Mouse (Mus musculus) embryonic fibroblast, embryonic 13.5 days (primary cell): Measurements from ENCODE around the gene Optn. TPM values are rescaled to one million over a fixed set of nuclear protein-coding genes. Genes with fewer than 3 reads are reported as not detected.

Experiments used
- H3K27ac ChIP-seq: 2 replicates; pipeline ENCODE4 v1.5.1; 2012; ENCODE audit warnings: low read length, control low read depth, inconsistent platforms; ENCODE audit not compliant: insufficient read depth
- H3K4me1 ChIP-seq: 2 replicates; pipeline ENCODE4 v1.6.1; 2011; ENCODE audit warnings: low read length; ENCODE audit not compliant: control insufficient read depth, insufficient read depth
- H3K4me3 ChIP-seq: 2 replicates; pipeline ENCODE4 v1.5.1; 2011; ENCODE audit warnings: mild to moderate bottlenecking, control low read depth, low read length; ENCODE audit not compliant: insufficient read depth
- CTCF ChIP-seq: IDR thresholded peaks from 2 replicates; pipeline ENCODE4 v1.5.1; 2011; ENCODE audit warnings: mild to moderate bottlenecking, control low read depth, low read length, moderate library complexity, borderline replicate concordance; ENCODE audit not compliant: insufficient read depth
- POLR2A ChIP-seq: IDR thresholded peaks from 2 replicates; pipeline ENCODE4 v1.6.1; 2011; ENCODE audit warnings: low read depth, mild to moderate bottlenecking, control low read depth, low read length, moderate library complexity
- polyA plus RNA-seq: library from polyadenylated mRNA; stranded (reverse); fragments of >200 nt; gene quantifications from 2 replicates; pipeline ENCODE4 v1.2.4, GENCODE M21; 2011; ENCODE audit warnings: low read depth; ENCODE audit not compliant: missing spikeins, insufficient read length

Optn gene
- polyA plus RNA-seq, 1 experiment = 10.4 TPM

- no peak overlapping the region for H3K27ac ChIP-seq
- no peaks in the 10 kb centered on the region for H3K4me1 ChIP-seq
- TF ChIP-seq CTCF = no peak
- no peak for TF ChIP-seq POLR2A
- no peak overlapping the region for H3K4me3 ChIP-seq
Observed at GRCm38 (mm10) chr2:5042616-5043475, 21.0 kb downstream of the Optn start.

DNA sequence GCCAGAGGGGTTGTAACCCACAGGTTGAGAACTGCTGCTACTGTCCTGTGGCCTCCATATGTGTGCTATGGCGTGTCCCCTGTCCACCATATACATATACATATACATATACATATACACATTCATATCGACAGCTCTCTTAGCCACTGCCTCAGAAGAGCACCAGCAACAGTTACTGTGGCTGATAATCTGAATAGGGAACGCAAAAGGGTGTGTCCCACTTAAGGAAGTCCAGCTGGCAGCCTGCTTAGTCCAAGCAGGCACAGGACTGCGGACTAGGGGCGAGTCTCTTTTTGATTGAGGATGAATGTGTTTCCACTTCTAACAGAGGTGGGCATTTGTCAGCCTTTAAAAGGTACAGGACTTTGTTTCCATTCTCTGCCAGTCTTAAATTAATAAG, 22.0 kb downstream of the Optn start:
- Histone ChIP-seq H3K27ac (no peak overlapping the region), H3K4me3 (no peak overlapping the region), H3K4me1 (no peaks in the 10 kb centered on the region)
- TF ChIP-seq POLR2A = no peak
- TF ChIP-seq CTCF = no peak

- TF ChIP-seq POLR2A (no peak), CTCF (no peak)
- Histone ChIP-seq H3K4me1 (no peaks in the 10 kb centered on the region), H3K4me3 (no peak overlapping the region), H3K27ac (no peak overlapping the region)
Observed at GRCm38 (mm10) chr2:5040281-5041161, 23.3 kb downstream of the Optn start.

GRCm38 (mm10) chr2:5039350-5040170, 24.3 kb downstream of the Optn start:
- no peaks in the 10 kb centered on the region for H3K4me1 ChIP-seq
- H3K4me3 ChIP-seq = no peak overlapping the region
- TF ChIP-seq POLR2A (no peak), CTCF (no peak)

DNA sequence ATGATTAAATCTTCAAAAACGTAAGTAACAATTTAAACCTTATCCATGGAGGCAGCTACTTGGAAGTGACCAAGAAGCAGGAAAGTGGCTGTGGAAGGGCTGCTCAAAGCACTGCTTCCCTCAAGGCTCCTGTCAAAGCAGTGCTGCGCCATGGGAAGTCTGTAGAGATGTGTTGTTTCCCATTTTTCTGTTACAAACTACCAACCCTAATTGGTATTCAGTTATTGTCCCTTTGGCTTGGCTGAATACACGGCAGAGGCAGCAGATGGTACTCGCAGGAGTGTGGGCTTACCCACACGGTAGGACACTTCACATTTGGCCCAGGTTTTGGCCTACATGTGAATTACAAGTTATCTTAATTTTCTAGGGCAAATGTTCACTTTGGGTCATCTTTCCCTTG, 25.5 kb downstream of the Optn start:
- H3K4me1 ChIP-seq = no peaks in the 10 kb centered on the region
- H3K4me3 ChIP-seq = no peak overlapping the region
- no peak overlapping the region for H3K27ac ChIP-seq
- no peak for TF ChIP-seq CTCF

More at GRCm38 (mm10) chr2:5039350-5040170, 24.3 kb downstream of the Optn start:
- no peak overlapping the region for H3K27ac ChIP-seq

- no peak for TF ChIP-seq POLR2A
- no peak for TF ChIP-seq CTCF
- no peak overlapping the region for H3K27ac ChIP-seq
- H3K4me3 ChIP-seq = no peak overlapping the region
- H3K4me1 ChIP-seq = no peaks in the 10 kb centered on the region
Observed at GRCm38 (mm10) chr2:5037390-5037789, 26.5 kb downstream of the Optn start.

DNA sequence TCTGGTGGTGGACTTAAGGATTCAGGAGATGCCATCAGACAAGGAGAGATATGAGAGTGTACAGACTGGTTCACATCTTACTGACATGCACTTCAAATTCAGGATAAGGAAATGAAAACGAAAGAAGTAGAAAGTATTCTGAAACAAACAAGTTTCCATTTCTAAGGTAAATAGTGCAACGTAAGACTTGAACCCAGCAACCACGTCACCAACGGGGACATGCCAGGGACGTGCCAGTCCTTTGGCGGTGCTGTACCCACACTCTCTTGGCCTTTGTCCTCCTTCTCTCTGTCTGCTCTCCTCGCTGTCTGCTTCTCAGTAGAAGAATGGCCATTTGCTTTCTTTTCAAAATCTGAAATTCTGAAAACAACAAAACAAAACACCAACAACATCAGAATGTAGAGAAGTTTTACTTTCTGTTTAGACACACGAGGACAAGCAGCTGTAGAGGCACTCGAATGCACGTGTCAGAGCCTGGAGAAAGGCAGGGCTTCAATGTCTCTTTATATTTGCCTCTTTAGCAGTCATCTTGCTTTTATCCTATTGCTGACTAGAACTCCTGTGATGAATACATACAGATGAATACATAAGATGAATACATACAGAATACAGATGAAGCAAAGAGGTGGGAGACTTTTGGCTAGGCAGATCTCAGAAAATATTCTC, 27.3 kb downstream of the Optn start:
- Histone ChIP-seq H3K4me1 (no peaks in the 10 kb centered on the region), H3K4me3 (no peak overlapping the region), H3K27ac (no peak overlapping the region)
- TF ChIP-seq CTCF = no peak

DNA sequence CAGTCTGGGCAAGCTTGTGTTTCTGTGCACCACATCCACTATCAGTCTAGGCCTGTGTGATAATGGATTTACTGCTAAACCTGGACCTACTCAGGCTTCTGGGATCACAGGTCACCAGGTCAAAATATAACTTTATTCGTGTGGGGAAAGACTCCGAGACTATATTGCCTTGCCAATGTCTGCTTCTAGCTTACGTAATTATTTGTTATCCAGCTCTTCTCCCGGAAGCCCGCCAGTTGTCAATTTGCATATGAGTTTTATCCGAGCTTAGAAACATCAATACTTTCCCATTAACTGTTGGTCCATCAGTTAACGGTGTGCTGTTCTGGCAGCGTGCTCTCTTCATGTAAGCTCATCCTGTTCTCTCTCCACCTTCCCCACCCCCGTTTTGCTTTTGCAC, 28.6 kb downstream of the Optn start:
- Histone ChIP-seq H3K4me3 (no peak overlapping the region), H3K4me1 (no peaks in the 10 kb centered on the region), H3K27ac (no peak overlapping the region)
- TF ChIP-seq POLR2A = no peak
- TF ChIP-seq CTCF = no peak

DNA sequence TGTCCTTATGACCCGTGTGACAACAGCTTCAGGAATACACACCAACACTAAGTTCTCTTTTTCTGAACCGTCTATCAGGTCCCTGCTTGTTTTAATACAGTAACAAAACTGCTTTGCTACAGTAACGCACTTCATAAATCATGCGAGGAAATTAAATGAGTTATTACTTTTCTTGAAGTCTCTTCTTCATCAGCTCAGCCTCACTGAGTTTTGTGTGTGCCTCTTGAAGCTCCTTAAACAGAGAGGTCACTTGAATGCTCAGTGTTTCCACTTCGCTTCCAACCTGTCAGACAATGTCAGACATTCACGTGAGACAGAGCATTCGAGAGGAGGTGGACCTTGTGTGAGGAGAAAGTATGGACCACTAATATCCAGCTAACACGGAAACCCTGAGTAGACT, 29.1 kb downstream of the Optn start:
- H3K4me1 ChIP-seq = no peaks in the 10 kb centered on the region
- TF ChIP-seq CTCF (no peak), POLR2A (no peak)
- H3K27ac ChIP-seq = no peak overlapping the region
- H3K4me3 ChIP-seq = no peak overlapping the region
